Mouse (Mus musculus) heart, adult 2 months (tissue): ENCODE measurements around the gene Tmem237. TPM values are rescaled to one million over a fixed set of nuclear protein-coding genes. Genes with fewer than 3 reads are reported as not detected.

ENCODE experiments used
- DNase-seq, 2 experiments: peaks; one replicate each; pipeline ENCODE4 v3.0.0; 2021
- H3K27ac ChIP-seq: fragments of 200-600 bp; 2 replicates; pipeline ENCODE4 v1.8.1; 2022
- H3K27me3 ChIP-seq: fragments of 200-500 bp; 2 replicates; pipeline ENCODE4 v1.6.1; 2012; ENCODE audit warnings: mild to moderate bottlenecking, low read length, inconsistent platforms, mixed read lengths; ENCODE audit not compliant: control insufficient read depth, insufficient read depth
- H3K36me3 ChIP-seq: fragments of 200-500 bp; 2 replicates; pipeline ENCODE4 v1.6.1; 2012; ENCODE audit warnings: low read length, inconsistent platforms; ENCODE audit not compliant: control insufficient read depth, insufficient read depth
- H3K4me1 ChIP-seq: fragments of 200-500 bp; 2 replicates; pipeline ENCODE4 v1.6.1; 2011; ENCODE audit warnings: low read length; ENCODE audit not compliant: control insufficient read depth, insufficient read depth
- H3K4me3 ChIP-seq: fragments of 200-600 bp; 2 replicates; pipeline ENCODE4 v1.8.1; 2022
- H3K79me2 ChIP-seq: fragments of 200-500 bp; replicated peaks from 2 replicates; pipeline ENCODE4 v1.6.1; 2012; ENCODE audit warnings: mild to moderate bottlenecking, inconsistent platforms, low read length, moderate library complexity, mixed read lengths; ENCODE audit not compliant: control insufficient read depth, insufficient read depth
- H3K9ac ChIP-seq: fragments of 200-500 bp; 2 replicates; pipeline ENCODE4 v1.6.1; 2012; ENCODE audit warnings: low read depth, mild to moderate bottlenecking, control low read depth, inconsistent platforms, low read length, mixed read lengths
- CTCF ChIP-seq: fragments of 200-600 bp; IDR thresholded peaks from 2 replicates; pipeline ENCODE4 v1.8.1; 2022; ENCODE audit warnings: antibody characterized with exemption, mild to moderate bottlenecking, moderate library complexity
- EP300 ChIP-seq: fragments of 200-500 bp; IDR thresholded peaks from 2 replicates; pipeline ENCODE4 v1.6.1; 2011; ENCODE audit warnings: low read depth, low read length, control low read depth; ENCODE audit not compliant: insufficient read depth
- POLR2A ChIP-seq: fragments of 200-500 bp; IDR thresholded peaks from 2 replicates; pipeline ENCODE4 v1.6.1; 2011; ENCODE audit warnings: mild to moderate bottlenecking, low read depth, low read length, control low read depth; ENCODE audit not compliant: insufficient read depth
- WGBS: fragments of 180-500 bp; shearing (Covaris S2); methylation state at CpG from one replicate; pipeline ENCODE4 v1.1.7; 2018; 5-methylcytosine and 5-hydroxymethylcytosine counted together
- intact Hi-C: fragments of 180-260 bp; cut with DNase I; formaldehyde crosslinking; loops from one replicate; pipeline ENCODE4 v1.15.1; 2025
- polyA plus RNA-seq: library from polyadenylated mRNA; depleted of rRNA; stranded (reverse); fragments of >200 nt; gene quantifications from 2 replicates; pipeline ENCODE4 v1.2.3, GENCODE M21; 2012
- total RNA-seq, 2 experiments: library from RNA; stranded (reverse); gene quantifications; 2 replicates each; pipeline ENCODE4 v1.2.3; 2021

Gene Tmem237
- total and polyA plus RNA-seq, 3 experiments: 2.4 to 3.7 (median 3.5) TPM

DNA sequence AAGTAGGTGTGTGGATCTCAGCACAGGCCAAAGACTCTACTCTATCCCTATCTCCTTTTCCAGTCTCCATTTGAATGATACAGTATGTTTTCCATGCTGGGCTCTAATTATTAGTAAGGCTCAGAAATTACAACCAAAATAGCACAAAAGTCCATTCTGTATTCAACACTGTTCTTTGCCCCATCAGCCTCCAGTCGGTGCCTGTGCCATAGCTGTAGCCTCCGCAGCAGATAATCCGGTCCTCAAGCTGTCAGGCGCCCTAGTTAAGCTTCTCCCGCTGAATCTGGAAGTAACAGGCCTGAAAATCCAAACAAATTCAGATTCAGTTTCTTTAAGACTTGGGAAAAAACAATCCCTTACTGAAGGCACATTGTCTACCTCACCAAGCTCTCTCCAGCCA, 43.7 kb upstream of the Tmem237 start:
- Histone ChIP-seq H3K27ac (no peak overlapping the region), H3K4me3 (no peak overlapping the region), H3K79me2 (no peaks in the 10 kb centered on the region), H3K4me1 (peaks cover 1% of the 10 kb centered on the region), H3K9ac (no peak overlapping the region), H3K36me3 (no peaks in the 10 kb centered on the region), H3K27me3 (no peaks in the 10 kb centered on the region)
- 81% methylated on average over 5 of the region's 5 CpGs for WGBS
- DNase-seq: no peak
- intact Hi-C loops: no loop called here
- TF ChIP-seq EP300 (no peak), CTCF (no peak), POLR2A (no peak)

GRCm38 (mm10) chr1:59163030-59163461, 42.8 kb upstream of the Tmem237 start, which contains the start of gene Mpp4:
TSS of gene Mpp4 (minus strand) at chr1:59163389.
- H3K4me1 ChIP-seq: peaks cover 1% of the 10 kb centered on the region
- no peak within 1 kb of the TSS for H3K4me3 ChIP-seq
- no peak for DNase-seq
- H3K27me3 ChIP-seq: no peaks in the 10 kb centered on the region
- intact Hi-C loops: no loop called here
- no peak within 1 kb of the TSS for H3K27ac ChIP-seq
- H3K9ac ChIP-seq: no peak within 1 kb of the TSS
- H3K79me2 ChIP-seq: no peaks in the 10 kb centered on the region
- WGBS: 61% methylated on average over 12 of the region's 12 CpGs
- no peak for TF ChIP-seq POLR2A
- TF ChIP-seq CTCF: no peak
- no peak for TF ChIP-seq EP300
- no peaks in the 10 kb centered on the region for H3K36me3 ChIP-seq

DNA sequence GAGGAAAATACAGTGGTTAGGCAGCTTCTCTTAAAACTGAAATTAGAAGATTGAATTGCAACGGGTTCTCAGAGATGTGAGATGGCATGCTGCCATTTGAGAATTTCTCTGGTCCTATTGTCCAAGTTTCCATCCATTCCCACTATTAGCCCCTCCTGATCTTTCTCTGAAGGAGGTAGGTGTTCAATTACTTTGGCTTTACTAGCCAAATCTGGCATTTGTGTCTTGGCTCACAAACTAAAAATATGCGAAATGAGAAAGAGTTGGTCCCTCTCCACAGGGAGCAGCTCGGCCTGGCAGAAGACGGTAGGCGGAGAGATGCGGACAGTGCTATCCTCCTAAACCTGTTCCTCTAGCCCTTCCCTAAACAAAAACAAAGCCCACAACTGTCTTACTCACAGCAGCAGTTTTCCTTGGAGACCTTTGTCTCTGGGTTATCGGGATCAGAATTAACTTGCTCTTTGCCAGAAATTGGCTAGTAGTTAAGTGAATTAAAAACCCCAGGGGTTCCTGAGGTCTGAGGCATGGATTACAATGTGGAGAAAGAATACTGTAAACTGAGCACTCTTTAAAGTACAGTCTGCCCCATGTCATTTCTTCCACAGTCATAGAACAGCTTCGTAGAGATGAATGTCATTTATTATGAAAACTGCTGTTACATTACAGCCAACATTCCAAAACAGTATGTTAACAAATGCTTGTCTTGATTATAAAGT, 42.3 kb upstream of the Tmem237 start:
- Histone ChIP-seq H3K4me1 (peaks cover 1% of the 10 kb centered on the region), H3K79me2 (no peaks in the 10 kb centered on the region), H3K4me3 (no peak overlapping the region), H3K36me3 (no peaks in the 10 kb centered on the region), H3K27me3 (no peaks in the 10 kb centered on the region), H3K9ac (no peak overlapping the region), H3K27ac (no peak overlapping the region)
- no peak for DNase-seq
- WGBS: 71% methylated on average over 8 of the region's 8 CpGs
- TF ChIP-seq POLR2A: no peak
- no peak for TF ChIP-seq CTCF
- TF ChIP-seq EP300: no peak
- intact Hi-C loops: no loop called here

DNA sequence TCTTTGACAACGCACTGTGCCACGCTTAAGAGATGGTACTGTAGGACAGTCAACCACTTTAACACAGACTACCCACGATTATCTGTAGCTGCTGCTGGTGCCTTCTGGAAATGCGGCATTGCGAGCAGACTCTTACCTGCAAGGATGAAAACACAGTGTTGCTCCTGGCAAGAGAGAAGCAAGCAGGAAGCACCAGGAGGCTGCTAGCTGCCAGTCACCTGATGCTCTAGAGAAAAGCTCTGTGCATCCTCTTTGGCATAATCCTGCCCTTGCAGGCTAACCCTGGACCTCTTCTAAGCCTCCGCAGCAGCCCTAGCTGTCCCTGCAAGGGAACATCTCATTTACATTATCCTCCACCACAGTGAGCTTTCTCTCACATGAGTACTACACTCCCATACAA, 41.2 kb upstream of the Tmem237 start:
- Histone ChIP-seq H3K4me3 (no peak overlapping the region), H3K27ac (no peak overlapping the region), H3K4me1 (peaks cover 1% of the 10 kb centered on the region), H3K27me3 (no peaks in the 10 kb centered on the region), H3K36me3 (no peaks in the 10 kb centered on the region), H3K79me2 (no peaks in the 10 kb centered on the region), H3K9ac (no peak overlapping the region)
- intact Hi-C loops: no loop called here
- no peak for TF ChIP-seq POLR2A
- no peak for TF ChIP-seq CTCF
- TF ChIP-seq EP300: no peak
- no peak for DNase-seq
- 87% methylated on average over 6 of the region's 6 CpGs for WGBS

DNA sequence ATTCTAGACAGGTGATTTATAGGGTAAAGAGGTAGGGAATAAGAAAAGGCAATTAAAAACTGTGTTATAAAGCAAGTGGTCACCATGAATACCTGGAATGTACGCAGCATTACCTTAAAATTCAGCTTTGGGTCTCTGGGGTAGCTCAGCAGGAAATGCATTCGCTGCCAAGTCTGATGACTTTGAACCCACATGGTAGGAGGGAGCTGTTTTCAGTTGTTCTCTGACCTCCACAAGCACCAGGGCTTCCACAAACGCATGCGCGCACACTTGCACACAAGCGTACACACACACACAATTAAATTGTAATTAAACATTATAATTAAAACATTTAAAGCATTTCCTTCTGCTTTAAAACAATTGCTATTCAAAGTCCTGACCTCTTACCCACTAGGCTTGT, 40.7 kb upstream of the Tmem237 start:
- H3K4me1 ChIP-seq: peaks cover 1% of the 10 kb centered on the region
- H3K79me2 ChIP-seq: no peaks in the 10 kb centered on the region
- H3K36me3 ChIP-seq: no peaks in the 10 kb centered on the region
- no peaks in the 10 kb centered on the region for H3K27me3 ChIP-seq
- DNase-seq: no peak
- no peak overlapping the region for H3K4me3 ChIP-seq
- TF ChIP-seq EP300: no peak
- TF ChIP-seq CTCF: no peak
- TF ChIP-seq POLR2A: no peak
- H3K27ac ChIP-seq: no peak overlapping the region
- 53% methylated on average over 6 of the region's 6 CpGs for WGBS
- no peak overlapping the region for H3K9ac ChIP-seq
- intact Hi-C loops: no loop called here

DNA sequence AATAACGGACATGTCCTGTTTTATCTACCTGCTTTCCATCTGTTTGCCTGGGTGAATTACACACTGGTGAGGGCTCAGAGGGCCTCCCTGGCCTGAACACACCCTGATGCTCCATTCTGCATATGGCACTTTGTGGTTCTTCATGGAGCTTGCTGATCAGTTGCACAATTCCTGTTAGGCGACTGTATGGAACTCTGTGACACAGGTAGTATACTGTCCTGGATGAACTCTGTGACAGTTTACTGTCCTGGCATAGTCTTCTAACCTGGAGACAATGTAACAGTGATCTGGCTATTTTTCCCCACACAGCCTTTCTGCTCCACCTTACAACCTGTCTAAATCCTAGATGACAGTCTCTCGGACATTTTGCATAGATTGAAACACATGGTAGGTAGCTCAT, 38.9 kb upstream of the Tmem237 start:
- Histone ChIP-seq H3K4me1 (peaks cover 1% of the 10 kb centered on the region), H3K9ac (no peak overlapping the region), H3K36me3 (no peaks in the 10 kb centered on the region), H3K79me2 (no peaks in the 10 kb centered on the region), H3K27ac (no peak overlapping the region), H3K4me3 (no peak overlapping the region), H3K27me3 (no peaks in the 10 kb centered on the region)
- intact Hi-C loops: no loop called here
- 92% methylated on average over 3 of the region's 3 CpGs for WGBS
- TF ChIP-seq EP300 (no peak), POLR2A (no peak), CTCF (no peak)
- DNase-seq: no peak
